Mouse (Mus musculus) heart, postnatal 14 days (tissue): ENCODE measurements at regions not wholly inside any gene's neighbourhood (a gene's known extent, or its start where the extent isn't known, plus 50 kb on each side); places are given as distances from the start of the nearest gene placed in this dataset.

Experiments used
- DNase-seq, 2 experiments: peaks; one replicate each; pipeline ENCODE4 v3.0.0; 2021 to 2022
- intact Hi-C: fragments of 180-260 bp; cut with DNase I; formaldehyde crosslinking; loops from one replicate; pipeline ENCODE4 v1.15.1; 2025

DNA sequence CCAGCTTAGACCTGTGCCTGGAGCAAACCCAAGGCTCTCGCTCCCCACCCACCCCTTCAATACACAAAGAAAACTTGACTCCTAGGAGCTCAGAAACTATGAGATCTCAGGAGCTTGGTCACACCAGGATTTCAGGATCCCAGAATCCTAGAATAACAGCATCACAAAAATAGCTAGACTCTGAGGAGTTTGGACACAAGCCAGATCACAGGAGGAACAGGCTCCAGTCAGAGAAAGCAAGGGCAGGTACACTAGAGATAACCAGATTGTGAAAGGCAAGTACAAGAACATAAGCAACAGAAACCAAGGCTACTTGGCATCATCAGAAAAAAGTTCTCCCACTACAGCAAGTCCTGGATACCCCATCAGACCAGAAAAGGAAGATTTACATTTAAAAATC is 221.5 kb downstream of the Epha7 start:
- no peak for DNase-seq
- intact Hi-C loops, result no loop called here

DNA sequence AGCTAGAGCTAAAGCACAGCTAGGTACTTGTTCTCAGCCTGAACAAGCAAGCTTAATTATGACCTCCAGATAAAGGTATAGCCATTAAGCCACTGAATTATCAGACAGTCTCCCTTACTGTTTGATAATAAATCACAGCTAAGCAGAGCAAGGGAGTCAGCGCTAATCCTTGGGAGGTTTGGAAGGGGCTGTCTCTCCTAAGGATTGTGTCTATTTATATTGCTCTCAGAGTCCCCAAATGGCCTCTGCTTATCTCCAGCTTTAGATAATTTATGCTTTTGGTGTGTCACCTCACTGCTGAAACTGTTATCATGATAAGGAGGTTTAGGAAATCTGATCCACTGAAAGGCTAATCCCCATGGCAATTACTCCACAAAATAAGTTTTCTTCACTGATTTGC is 227.1 kb downstream of the Epha7 start:
- DNase-seq, result no peak
- intact Hi-C loops, result no loop called here

DNA sequence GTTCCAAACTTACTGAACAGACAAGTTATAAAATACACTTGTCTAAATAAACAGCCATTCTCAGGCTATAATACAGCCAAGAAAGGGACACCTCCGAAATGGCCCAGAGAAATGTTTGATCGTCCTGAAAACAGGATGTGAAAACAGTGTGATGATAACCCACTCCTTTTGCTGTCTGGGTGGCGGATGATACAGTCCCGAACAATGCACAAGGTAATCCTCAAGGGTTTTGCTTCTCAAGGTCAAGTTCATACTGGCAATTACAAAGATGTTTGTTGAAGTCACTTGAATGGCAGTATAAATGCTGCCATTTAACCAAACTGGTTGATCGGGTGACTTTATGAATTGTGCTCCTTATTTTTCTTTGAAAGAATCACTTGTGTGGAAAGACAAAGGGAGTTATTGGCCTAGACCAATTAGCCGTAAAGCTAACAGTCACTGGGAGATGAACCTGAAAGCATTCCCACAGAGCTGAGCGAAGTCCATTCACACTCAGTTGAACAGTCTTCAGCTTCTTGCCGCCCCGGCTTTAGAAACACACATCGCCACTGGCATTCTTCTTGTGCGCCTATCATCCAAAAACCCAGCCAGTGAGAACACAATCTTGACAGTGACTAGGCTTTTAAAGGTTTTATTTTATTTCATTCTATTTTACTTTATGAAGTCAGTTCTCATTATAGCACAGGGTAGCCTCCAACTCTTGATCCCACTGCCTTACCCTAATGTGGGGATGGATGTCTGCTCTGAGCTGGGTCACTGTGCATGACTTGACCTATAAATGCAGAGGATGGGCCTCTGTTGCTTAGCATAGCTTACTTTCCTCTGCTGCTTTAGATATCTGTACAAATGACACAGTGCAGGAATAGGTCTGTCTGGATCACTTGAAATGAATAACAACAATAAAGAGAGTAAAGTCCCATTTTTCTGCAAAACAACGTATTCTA is 256.0 kb downstream of the Epha7 start:
- intact Hi-C loops, result no loop called here
- no peak for DNase-seq

DNA sequence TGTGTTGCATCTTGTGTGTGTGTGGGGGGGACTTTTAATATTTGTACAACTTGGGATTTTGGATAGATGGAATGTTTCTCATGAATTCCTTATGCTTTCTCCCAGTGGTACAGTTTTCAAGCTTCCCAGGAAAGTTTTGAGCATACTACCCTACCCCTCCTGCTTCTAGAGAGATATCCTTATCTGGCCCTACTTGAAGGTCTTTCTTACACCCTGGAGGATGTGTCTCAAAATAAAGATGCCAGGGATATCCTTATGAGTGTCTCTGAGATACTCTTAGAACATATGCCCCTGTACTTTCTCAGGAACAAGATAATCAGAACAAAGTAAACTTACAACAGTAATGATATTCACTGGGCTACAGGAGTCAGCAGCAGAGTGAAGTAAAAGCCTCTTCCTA is 261.3 kb downstream of the Epha7 start:
- DNase-seq, result no peak
- intact Hi-C loops, result no loop called here

DNA sequence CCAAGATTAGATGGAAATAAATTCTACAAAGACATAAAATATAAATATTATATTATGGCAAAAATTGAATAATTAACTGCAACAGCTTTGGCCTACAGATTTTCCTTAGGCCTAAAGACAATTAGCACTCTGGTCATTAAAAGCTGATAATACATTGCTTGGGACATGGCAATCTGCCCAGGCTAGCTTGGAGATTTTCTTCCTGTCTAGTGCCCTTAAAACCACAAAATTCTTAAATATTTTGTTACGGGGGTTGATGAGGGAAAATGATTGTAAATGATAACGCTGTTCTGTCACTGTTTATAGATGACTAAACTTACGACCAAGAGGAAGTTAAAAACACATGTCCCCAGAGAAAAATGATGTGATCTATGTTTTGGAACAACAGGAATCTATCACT is 261.9 kb downstream of the Epha7 start:
- no peak for DNase-seq
- intact Hi-C loops, result no loop called here

DNA sequence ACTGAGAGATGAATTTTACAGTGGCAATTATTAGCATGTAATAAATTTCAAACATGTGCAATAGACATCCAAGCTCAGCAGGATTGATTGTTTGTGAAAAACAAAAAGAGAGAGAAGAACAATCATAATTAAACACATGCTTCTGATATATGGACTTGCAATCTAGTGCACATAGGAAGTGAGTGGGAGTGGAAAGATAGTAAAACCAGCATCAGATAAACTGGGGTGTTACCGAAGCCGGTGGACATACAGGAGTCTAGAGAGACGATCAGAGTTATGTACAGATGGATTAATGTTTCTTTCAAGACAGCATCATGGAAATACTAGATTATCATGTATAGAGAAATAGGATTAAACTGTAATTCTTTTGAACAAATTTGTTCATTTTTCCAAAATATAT is 263.8 kb downstream of the Epha7 start:
- DNase-seq, result no peak
- intact Hi-C loops, result no loop called here

DNA sequence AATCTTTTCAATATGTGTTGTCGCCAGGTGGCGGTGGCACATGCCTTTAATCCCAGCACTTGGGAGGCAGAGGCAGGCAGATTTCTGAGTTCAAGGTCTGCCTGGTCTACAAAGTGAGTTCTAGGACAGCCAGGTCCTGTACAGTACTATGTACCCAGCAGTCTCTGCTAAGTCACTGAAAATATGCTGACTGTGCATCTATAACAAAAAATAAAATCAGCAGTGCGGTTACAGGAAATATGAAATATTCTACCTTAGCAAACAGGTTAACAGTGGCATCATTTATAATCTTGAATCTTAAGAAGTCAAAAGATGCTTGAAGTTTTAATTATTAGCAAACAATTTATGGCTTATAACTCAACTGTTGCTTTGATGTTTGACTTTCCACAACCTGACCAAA is 265.5 kb downstream of the Epha7 start:
- intact Hi-C loops, result no loop called here
- DNase-seq, result no peak

DNA sequence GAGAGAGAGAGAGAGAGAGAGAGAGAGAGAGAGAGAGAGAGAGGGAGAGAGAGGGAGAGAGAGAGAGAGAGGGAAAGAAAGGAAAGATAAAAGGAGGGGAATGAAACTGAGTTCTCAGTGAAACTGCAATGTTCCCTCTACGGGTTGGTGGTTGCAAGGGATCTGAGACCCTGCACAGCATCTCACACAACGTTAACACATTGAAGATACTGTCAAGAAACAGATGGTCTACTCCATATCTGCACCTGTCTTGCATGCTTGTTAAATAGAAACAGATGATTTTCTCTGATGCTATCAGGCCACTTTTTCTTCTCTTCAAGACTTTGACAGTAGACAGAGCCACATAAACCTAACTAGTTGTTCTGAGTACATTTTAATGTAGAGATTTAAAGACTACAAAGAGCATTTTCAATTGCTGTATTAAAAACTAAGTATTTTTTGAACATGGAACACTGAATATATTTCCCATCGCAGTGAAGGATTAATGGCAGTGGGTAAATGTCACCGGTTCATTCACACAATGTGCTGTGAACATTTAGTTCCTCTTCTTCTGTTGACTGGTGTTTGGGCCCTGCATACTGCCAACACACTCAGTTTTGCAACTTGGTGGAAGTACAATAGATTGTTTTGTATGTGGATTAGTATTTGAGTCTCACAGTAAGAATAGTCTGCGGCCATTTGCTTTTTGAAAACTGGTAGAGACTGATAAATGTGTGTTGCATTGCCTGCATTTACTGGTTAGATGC is 270.8 kb downstream of the Epha7 start:
- intact Hi-C loops, result no loop called here
- DNase-seq, result no peak

DNA sequence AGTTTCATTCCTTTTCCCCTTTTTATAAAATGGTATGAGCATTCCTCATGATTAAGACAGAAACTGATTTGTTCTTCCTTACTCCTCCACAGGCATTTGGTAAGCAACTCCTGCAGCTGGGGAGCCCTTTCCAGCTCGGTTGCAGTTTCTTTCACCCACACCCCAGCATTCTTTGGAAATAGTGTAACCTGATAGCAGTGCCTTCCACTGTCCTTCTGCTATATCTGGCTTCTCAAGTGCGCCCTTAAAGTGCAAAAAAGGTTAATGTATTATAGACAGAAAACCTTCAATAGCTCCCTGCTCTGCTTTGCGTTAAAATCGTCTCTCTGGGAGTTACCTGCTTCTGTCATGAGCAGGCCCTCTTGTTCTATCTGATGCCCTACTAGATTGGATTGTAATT is 278.0 kb downstream of the Epha7 start:
- intact Hi-C loops, result no loop called here
- DNase-seq, result no peak

DNA sequence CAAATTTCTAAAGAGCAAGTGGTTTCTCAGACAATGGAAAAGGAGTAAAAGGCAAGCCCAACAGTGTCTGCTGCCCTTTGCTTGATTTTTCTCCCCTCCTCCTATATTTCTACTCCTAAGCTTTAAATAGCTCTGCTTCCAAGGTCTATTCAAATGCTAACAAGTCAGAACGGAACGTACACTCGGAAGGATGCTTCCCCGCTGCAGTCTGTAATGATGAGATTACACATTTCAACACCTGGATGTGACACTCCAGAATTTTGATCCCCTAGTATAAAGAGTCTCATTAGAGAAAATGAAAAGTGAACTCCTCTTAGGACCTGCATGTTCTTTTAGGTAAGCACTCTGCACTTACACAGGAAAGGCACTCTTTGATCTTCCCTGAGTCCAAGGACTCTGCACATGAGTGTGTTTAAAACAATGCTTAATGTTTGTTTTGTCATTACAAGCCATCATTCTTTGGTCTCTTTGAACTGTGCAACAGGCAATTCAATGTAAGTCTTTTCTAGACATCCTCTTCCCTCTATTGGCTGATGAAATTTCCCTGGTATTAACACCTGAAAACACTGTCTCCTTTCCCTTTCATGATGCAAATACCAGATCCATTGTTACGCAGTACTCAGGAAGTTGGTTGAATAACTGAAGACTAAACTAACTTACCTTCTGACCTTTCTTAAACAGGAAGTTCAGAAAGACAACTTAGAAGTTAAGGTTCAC is 278.7 kb downstream of the Epha7 start:
- DNase-seq, result no peak
- intact Hi-C loops, result no loop called here

DNA sequence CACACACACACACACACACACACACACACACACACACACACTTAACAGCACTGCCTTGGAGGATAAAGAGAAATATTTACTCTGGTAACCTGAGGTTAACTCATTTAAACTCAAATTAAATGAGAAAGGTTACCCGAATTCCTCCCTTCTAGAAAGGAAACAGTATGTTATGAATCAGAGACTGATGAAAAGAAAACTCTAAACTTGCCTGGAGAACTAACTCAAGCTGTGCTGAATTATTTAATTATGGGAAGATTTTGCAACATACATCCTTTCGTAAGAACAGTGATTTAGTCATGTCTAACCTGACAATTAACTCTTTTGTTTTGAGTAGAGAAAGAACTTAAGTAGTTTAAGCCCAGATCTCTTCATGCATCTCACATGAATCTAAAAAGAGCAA is 289.4 kb downstream of the Epha7 start:
- intact Hi-C loops, result no loop called here
- no peak for DNase-seq

DNA sequence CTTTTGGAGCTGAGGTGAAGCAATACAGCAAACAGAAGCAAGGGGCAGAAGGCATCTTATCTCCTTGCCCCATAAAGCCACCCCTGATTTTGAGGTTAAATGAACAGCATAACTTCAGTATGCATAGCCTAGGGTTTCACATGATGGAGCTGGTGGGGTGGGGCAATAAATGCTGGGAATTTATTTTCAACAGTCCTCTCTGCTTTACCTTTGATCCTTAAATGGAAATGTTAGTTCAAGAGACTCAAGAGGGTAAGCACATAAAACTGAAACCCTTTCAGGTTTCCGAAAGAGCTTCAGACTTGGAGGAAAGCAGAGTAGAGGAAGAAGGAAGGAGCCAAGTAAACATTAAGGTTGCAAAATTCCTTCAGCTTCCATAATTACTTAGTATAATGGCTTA is 290.5 kb downstream of the Epha7 start:
- DNase-seq, result no peak
- intact Hi-C loops, result no loop called here

DNA sequence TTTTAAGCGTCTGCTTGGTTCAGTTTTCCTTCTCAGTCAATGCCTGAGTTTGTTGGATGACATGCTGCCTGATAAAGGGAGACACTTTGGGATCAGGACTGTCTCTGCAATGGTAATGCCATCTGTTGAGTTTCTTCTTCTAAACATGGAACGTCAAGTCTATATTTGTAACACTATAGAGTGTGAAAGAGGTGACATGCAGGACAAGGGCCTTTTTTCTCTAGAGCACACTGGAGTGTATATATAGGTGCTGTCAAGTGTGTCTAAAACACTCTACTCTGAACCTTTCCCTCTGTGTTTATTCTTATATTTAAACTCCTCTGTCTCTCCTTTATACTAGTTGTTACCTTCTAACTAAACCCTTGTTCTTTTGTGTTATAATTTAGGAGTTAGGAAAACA is 299.6 kb downstream of the Epha7 start:
- intact Hi-C loops, result loop anchor here (10.0 kb wide), 1 partner anchor 298 kb away; the partner anchor contains the start of gene Epha7

DNA sequence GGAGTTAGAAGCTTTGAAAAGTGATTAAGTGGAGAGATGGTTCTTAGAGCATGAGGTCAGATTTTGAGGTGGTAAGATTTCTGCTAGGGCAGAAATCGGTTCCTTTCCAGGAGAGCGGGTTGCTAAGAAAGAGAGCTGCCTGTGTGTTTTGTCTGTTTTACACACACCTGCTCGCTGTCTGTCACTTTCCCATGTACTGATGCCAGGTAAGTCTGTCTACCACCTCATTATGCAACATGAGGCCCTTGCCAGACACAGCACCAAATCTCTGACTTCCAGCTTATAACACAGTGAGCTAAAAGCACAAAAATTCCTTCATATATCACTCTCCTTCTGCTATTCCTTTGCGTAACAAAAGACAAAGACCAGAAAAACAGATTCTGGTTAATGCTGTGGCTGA is 304.1 kb downstream of the Epha7 start:
- intact Hi-C loops, result loop anchor here (10.0 kb wide), 1 partner anchor 302 kb away; the partner anchor contains the start of gene Epha7
- no peak for DNase-seq

More for the DNA sequence above, 299.6 kb downstream of the Epha7 start:
- no peak for DNase-seq

DNA sequence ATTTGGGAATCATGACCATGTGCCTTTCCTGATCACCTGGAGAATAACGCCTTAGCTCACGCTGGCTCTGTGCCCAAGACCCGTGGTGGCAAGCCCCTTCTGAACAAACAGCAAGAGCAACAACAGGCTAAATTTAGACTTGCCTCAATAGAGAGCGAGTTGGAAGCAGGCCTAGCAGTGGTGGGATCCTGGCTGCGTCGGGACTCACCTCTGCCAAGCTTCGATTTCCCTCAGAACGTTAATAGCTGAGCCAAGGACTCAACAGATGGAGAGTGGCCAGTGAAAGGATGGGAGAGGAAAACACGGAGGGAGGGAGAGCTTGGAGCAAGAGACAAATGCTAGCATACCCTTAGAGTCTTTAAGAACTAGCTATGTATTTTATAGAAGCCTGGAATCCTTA is 305.0 kb downstream of the Epha7 start:
- peak; percentile 54 to 68 for DNase-seq
- intact Hi-C loops, result loop anchor here (10.0 kb wide), 1 partner anchor 303 kb away; the partner anchor contains the start of gene Epha7

DNA sequence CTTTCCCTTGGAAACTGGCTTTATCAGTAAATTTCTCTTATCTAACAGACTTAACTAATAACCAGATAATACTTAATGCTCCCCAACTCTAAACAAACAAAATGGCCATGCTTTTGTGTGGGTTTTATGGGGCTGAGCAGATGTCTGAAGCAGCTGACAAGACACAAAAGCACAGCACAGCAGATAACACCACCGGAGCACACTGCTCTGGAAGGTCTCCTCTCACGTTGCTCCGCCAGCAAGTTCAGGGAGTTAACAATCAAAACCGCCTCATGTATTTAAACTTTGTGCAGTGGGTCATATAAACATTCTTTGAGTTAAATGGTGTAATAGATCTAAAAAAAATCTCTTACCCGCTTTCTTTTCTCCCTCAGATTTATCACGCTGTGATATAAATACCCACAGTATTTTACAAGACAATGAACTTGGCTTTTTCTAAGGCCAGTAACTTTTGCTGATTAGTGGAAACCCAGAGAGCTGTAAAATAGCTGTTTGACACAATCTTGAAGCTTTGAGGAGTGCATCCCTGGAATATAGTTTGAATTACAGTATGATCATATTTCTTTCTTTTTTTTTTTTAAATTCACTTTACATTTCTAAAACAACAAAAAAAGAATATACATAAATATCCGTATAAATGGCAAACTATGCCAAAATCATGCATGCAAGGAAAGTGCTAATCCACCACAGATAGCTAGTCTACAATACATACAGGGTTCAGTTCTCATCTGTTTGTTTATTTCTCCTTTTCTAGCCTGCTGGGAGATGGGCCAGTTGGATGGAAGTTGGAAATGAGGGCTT is 305.9 kb downstream of the Epha7 start:
- DNase-seq, result peak in 1 of 2 experiments; percentile 23
- intact Hi-C loops, result loop anchor here (10.0 kb wide), 1 partner anchor 304 kb away; the partner anchor contains the start of gene Epha7

DNA sequence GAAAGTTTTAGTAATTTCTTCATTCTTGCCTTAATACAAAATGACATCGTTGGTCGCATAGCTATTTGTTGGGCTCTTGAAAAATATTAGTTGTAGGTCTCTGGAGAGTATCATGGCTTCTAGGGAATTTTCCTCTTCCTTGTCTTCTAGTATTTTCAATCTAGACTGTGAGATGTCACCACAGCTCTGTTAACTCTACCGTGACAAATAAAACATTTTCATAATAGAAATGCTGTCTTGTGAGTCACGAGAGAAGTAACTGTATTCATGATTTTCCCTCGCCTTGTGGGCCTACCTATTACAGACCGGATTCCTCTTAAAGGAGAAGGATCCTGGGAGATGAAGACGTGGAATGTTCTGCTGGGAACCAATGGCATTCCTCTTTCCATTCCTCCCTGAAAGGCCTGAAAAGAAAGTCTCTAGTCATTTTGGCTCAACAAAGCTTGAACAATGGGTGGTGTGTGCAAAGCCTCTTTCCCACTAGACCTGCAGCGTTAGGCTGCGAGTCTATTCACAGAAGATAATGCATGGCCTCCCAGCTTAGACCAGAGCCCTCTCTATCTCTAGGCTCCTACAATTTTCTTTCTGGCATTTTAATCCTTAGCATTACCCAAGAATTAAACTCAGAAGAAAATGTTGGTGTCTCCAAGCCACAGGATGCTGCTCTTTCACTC is 306.7 kb downstream of the Epha7 start:
- no peak for DNase-seq
- intact Hi-C loops, result loop anchor here (10.0 kb wide), 1 partner anchor 305 kb away; the partner anchor contains the start of gene Epha7

DNA sequence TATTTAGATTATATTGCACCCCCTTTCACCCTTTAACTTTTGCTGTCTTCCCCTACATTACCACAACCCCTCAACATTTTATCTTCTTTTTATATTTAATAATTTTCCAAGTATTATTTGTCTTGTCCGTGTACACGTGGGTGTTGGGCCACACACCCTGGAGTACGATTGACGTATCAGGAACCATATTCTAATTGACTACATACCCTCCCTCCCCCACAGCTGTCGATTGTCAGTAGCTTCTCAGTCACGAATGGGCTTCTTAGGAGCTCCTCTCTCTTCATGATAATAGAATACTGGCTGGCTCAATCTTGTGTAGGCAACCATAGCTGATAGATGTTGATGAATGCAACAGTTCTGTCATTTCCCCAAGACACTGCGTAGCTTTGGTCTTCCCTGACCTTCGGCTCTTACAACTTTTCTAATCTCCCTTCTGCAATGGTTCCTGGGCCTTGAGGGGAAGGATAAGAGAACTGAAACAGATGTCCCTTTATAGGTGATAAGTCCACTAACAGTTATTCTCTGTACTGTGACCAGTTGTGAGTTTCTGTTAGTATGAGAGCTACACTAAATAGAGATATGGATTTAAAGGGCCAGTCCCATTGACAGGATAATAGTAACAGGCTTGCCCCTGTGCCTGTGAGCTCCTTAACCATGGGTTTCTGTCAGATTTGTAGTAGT is 310.9 kb downstream of the Epha7 start:
- intact Hi-C loops, result no loop called here
- no peak for DNase-seq

DNA sequence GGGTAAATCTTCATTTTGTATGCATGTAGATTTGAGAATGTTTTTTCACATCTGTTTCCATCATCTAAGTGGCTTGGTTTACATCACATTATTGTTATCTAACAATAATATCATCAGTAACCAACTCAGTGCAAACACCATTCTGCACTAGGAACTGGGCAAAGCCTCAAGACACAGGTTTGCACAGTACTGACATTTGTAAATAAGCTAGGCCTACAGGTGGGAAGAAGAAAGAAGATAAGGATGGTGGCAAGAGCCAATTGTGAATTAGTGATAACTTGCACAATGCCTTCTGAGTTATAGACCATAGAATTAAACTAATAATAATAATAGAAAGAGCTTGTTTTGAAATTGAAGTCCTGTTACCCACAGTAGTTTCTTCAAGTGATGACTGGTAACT is 317.6 kb downstream of the Epha7 start:
- intact Hi-C loops, result no loop called here
- DNase-seq, result no peak
